Mouse (Mus musculus) neural tube, embryonic 11.5 days (tissue): ENCODE measurements around the gene Hmgb2. TPM values are rescaled to one million over a fixed set of nuclear protein-coding genes. Genes with fewer than 3 reads are reported as not detected.
A peak's percentile ranks its signal among the peaks of the same experiment; 100 is the strongest.

Experiments
- ATAC-seq: fragments of 200-750 bp; cut with Nextera tagmentation; 2 replicates; pipeline ENCODE4 v1.8.0; 2017; ENCODE audit warnings: moderate number of reproducible peaks, mild to moderate bottlenecking, moderate TSS enrichment, moderate library complexity; ENCODE audit not compliant: insufficient read depth, low FRiP score, low TSS enrichment
- DNase-seq: peaks from one replicate; pipeline ENCODE4 v3.0.0-alpha.2; 2015; ENCODE audit warnings: low spot score
- H3K27ac ChIP-seq: fragments of 300-500 bp; sonication (generic); 2 replicates; pipeline ENCODE4 v1.5.1; 2014; ENCODE audit warnings: low read depth, mild to moderate bottlenecking, low read length
- H3K27me3 ChIP-seq: fragments of 300-500 bp; sonication (generic); 2 replicates; pipeline ENCODE4 v1.6.1; 2014; ENCODE audit warnings: mild to moderate bottlenecking, low read length, mixed read lengths; ENCODE audit not compliant: control insufficient read depth, insufficient read depth
- H3K36me3 ChIP-seq: fragments of 300-500 bp; sonication (generic); 2 replicates; pipeline ENCODE4 v1.6.1; 2014; ENCODE audit warnings: mild to moderate bottlenecking, low read length, moderate library complexity, mixed read lengths; ENCODE audit not compliant: control insufficient read depth, insufficient read depth
- H3K4me1 ChIP-seq: fragments of 300-500 bp; sonication (generic); 2 replicates; pipeline ENCODE4 v1.6.1; 2014; ENCODE audit warnings: low read length, mixed read lengths; ENCODE audit not compliant: control insufficient read depth, insufficient read depth
- H3K4me2 ChIP-seq: fragments of 300-500 bp; sonication (generic); 2 replicates; pipeline ENCODE4 v1.6.1; 2014; ENCODE audit warnings: low read depth, mild to moderate bottlenecking, moderate library complexity
- H3K4me3 ChIP-seq: fragments of 300-500 bp; sonication (generic); 2 replicates; pipeline ENCODE4 v1.5.1; 2014; ENCODE audit warnings: low read depth, low read length
- H3K9ac ChIP-seq: fragments of 300-500 bp; sonication (generic); 2 replicates; pipeline ENCODE4 v1.6.1; 2014; ENCODE audit warnings: mild to moderate bottlenecking, low read length
- H3K9me3 ChIP-seq: fragments of 300-500 bp; sonication (generic); 2 replicates; pipeline ENCODE4 v1.6.1; 2016; ENCODE audit warnings: low read length; ENCODE audit not compliant: control insufficient read depth
- WGBS: fragments of 180-500 bp; shearing (Covaris S2); extraction: QIAGEN DNeasy Blood & Tissue Kit; methylation state at CpG from one replicate; pipeline ENCODE4 v1.1.7; 2014; 5-methylcytosine and 5-hydroxymethylcytosine counted together
- polyA plus RNA-seq: library from polyadenylated mRNA; unstranded; fragments of >200 nt; fragmentation: Nextera tagmentation; extraction: Ambion mirVana; gene quantifications from 2 replicates; pipeline ENCODE4 v1.2.1, GENCODE M21; 2014

Gene Hmgb2
- polyA plus RNA-seq, 1 experiment from 2014 or later = 468 TPM

DNA sequence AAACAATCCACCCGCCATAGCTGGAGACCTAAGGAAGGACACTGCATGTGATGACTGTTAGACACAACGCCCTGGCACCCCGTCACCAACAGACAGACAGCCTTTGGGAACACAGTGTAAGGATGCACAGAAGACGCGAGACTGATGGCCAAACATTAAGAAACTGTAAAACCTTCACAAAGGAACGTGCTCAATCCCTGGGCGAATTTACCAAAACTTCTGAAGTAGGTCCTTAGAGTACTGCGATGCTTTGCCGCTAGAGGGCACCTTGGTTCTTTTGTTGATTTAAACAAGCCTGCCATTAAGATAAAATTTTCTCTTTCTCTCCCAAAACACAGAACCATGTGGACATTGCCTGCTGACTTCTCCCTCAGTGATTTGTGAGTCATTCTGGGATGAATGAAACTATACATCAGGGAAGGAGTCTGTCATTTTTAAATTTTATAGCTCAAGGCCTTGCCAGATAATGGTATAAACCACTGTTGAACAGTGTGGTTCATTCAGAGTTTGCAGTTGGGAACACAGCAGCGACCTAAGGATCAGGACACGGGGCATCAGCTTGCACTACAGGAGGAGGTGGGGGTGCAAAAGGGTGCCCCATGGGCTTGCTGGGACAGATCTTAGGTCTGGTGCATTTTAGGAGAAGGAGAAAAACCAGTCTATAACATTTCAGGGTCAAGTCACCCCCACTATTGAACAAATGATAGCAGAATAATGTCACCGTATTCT is 28.6 kb downstream of the Hmgb2 start:
- 54% methylated on average over 12 of the region's 12 CpGs for WGBS
- peak; percentile 72 for DNase-seq
- Histone ChIP-seq H3K27me3 (no peaks in the 10 kb centered on the region), H3K9me3 (no peaks in the 10 kb centered on the region), H3K4me3 (no peak overlapping the region), H3K4me1 (no peaks in the 10 kb centered on the region), H3K36me3 (no peaks in the 10 kb centered on the region; the same call in 1 of the 2 replicates), H3K9ac (no peak overlapping the region), H3K27ac (no peak overlapping the region), H3K4me2 (no peak overlapping the region)
- ATAC-seq = 0 out of 2 replicates have a peak, but pooled peaks have one; percentile 41

GRCm38 (mm10) chr8:57540951-57541350 is 29.2 kb downstream of the Hmgb2 start:
- no peak overlapping the region for H3K9ac ChIP-seq
- DNase-seq = no peak
- no peaks in the 10 kb centered on the region for H3K4me1 ChIP-seq
- no peaks in the 10 kb centered on the region for H3K27me3 ChIP-seq
- 94% methylated on average over 11 of the region's 11 CpGs for WGBS
- no peaks in the 10 kb centered on the region; the same call in 1 of the 2 replicates for H3K36me3 ChIP-seq
- H3K4me3 ChIP-seq = no peak overlapping the region
- ATAC-seq = no peak
- no peaks in the 10 kb centered on the region for H3K9me3 ChIP-seq
- H3K27ac ChIP-seq = no peak overlapping the region
- no peak overlapping the region for H3K4me2 ChIP-seq

DNA sequence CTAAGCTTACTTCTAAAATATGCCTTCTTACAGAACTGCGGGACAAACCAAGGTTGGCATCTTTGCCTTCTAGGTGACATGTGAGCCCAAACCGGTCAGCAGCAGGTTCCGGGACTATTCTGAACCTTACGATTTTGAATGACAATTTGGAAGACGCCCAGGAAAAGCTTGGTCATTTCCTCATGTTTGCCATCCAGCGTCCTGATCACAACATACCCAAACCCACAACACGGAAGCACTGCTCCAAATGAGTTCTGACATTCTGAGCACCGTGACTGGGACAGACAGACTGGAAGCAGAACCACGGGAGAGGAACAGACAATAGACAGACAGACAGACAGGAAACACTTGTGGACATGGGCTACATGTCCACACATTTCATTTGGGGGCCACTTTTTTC is 29.7 kb downstream of the Hmgb2 start:
- Histone ChIP-seq H3K4me3 (no peak overlapping the region), H3K36me3 (no peaks in the 10 kb centered on the region), H3K9ac (no peak overlapping the region), H3K9me3 (no peaks in the 10 kb centered on the region), H3K4me2 (no peak overlapping the region), H3K4me1 (no peaks in the 10 kb centered on the region), H3K27me3 (no peaks in the 10 kb centered on the region), H3K27ac (no peak overlapping the region)
- 93% methylated on average over 9 of the region's 9 CpGs for WGBS
- ATAC-seq (no peak), DNase-seq (no peak)

- 91% methylated on average over 3 of the region's 3 CpGs for WGBS
- Histone ChIP-seq H3K27me3 (no peaks in the 10 kb centered on the region), H3K27ac (no peak overlapping the region), H3K36me3 (no peaks in the 10 kb centered on the region), H3K4me1 (no peaks in the 10 kb centered on the region), H3K9me3 (no peaks in the 10 kb centered on the region), H3K4me2 (no peak overlapping the region), H3K9ac (no peak overlapping the region), H3K4me3 (no peak overlapping the region)
- DNase-seq (no peak), ATAC-seq (no peak)
Measured at GRCm38 (mm10) chr8:57546401-57546800, 34.7 kb downstream of the Hmgb2 start.

DNA sequence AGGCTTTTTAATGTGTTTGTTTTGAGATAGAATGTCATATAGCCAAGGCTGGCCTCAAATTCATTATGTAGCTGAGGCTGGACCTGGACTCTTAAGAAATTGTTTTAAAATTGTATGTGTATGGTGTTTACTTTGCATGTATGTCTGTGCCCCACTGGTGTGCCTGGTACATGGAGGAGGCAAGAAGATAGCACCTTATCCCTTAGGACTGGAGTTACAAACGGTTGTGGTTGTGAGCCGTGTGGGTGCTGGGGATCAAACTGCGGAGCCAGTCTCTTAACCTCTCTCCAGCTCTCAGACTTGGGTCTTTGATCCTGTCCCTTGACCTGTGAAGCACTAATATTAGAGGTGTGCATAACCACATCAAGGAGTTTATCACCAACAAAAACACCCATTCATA is 35.1 kb downstream of the Hmgb2 start:
- Histone ChIP-seq H3K4me1 (no peaks in the 10 kb centered on the region), H3K27ac (no peak overlapping the region), H3K36me3 (no peaks in the 10 kb centered on the region), H3K4me2 (no peak overlapping the region), H3K9ac (no peak overlapping the region), H3K4me3 (no peak overlapping the region), H3K9me3 (no peaks in the 10 kb centered on the region), H3K27me3 (no peaks in the 10 kb centered on the region)
- DNase-seq = no peak
- 83% methylated on average over 3 of the region's 3 CpGs for WGBS
- no peak for ATAC-seq

- Histone ChIP-seq H3K9ac (no peak overlapping the region), H3K36me3 (no peaks in the 10 kb centered on the region), H3K9me3 (no peaks in the 10 kb centered on the region), H3K27me3 (no peaks in the 10 kb centered on the region), H3K4me1 (no peaks in the 10 kb centered on the region), H3K4me2 (no peak overlapping the region), H3K27ac (no peak overlapping the region), H3K4me3 (no peak overlapping the region)
- 40% methylated on average over 12 of the region's 12 CpGs for WGBS
- ATAC-seq = no peak
- peak; percentile 69 for DNase-seq
Measured at GRCm38 (mm10) chr8:57547581-57547980, 35.9 kb downstream of the Hmgb2 start.

GRCm38 (mm10) chr8:57552102-57553032 is 40.7 kb downstream of the Hmgb2 start:
- Histone ChIP-seq H3K4me2 (no peak overlapping the region), H3K4me3 (no peak overlapping the region), H3K9me3 (no peaks in the 10 kb centered on the region), H3K27ac (no peak overlapping the region), H3K4me1 (no peaks in the 10 kb centered on the region), H3K9ac (no peak overlapping the region), H3K36me3 (no peaks in the 10 kb centered on the region), H3K27me3 (no peaks in the 10 kb centered on the region)
- DNase-seq (no peak), ATAC-seq (no peak)
- WGBS = 89% methylated on average over 14 of the region's 14 CpGs

DNA sequence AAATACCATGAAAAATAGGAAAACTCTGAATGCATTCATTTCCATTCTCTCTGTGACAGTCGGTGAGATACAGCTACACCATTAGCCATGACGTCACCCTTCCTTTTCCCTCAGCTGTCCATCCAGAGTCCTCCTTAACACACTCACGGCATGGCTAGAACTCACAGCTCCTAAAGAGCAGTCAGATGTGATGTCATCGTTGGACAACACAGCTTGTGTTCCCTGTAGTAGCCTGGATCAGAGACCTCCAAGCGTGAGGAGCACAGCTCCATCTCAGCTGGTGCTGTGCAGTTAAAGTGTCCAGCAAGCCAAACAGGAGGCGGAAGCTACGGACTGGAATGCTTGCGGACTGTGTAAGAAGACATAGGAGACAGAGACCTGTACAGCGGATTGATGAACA is 49.2 kb downstream of the Hmgb2 start:
- Histone ChIP-seq H3K4me3 (no peak overlapping the region), H3K4me2 (no peak overlapping the region), H3K9ac (no peak overlapping the region), H3K4me1 (no peaks in the 10 kb centered on the region), H3K9me3 (no peaks in the 10 kb centered on the region), H3K36me3 (no peaks in the 10 kb centered on the region), H3K27me3 (no peaks in the 10 kb centered on the region), H3K27ac (no peak overlapping the region)
- no peak for DNase-seq
- ATAC-seq = no peak
- WGBS = 87% methylated on average over 9 of the region's 9 CpGs
